Mouse (Mus musculus) gonadal fat pad, adult 2 months (tissue): ENCODE measurements around the gene AF067061. TPM values are rescaled to one million over a fixed set of nuclear protein-coding genes. Genes with fewer than 3 reads are reported as not detected.
"Not testable (repeated sequence)": the region's sequence is repeated elsewhere in the genome, so short reads cannot be mapped to it uniquely, and the experiment has no call there.

Experiments used
- DNase-seq: peaks from one replicate; pipeline ENCODE4 v3.0.0-alpha.2; 2012; ENCODE audit warnings: low read depth
- polyA plus RNA-seq: library from polyadenylated mRNA; depleted of rRNA; stranded (reverse); fragments of >200 nt; gene quantifications from 2 replicates; pipeline ENCODE4 v1.2.3, GENCODE M21; 2012; rRNA removed

The AF067061 gene
- not detected in 2 replicates for polyA plus RNA-seq

DNA sequence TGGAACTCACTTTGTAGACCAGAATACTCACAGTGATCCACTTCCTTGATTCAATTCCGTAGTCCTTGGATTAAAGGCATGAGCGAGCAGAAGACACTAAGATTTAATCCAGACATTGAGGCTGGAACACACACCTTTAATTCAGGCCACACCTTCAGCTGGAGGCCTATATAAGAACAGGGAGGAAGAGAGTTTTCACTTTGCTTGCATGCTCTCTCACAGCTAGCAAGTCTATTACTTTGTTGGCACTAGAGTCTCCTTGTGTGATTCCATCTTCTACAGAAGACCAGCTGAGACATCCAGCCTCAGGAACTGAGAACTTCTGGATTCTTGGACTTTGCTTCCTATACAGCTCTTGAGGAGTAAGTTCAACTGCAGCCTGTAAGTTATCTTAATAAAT lies at the start of gene AF067061:
Gene AF067061, plus strand, starts transcription at position 245 of the 400 bp plus-strand sequence.
- DNase-seq = not testable (repeated sequence)

DNA sequence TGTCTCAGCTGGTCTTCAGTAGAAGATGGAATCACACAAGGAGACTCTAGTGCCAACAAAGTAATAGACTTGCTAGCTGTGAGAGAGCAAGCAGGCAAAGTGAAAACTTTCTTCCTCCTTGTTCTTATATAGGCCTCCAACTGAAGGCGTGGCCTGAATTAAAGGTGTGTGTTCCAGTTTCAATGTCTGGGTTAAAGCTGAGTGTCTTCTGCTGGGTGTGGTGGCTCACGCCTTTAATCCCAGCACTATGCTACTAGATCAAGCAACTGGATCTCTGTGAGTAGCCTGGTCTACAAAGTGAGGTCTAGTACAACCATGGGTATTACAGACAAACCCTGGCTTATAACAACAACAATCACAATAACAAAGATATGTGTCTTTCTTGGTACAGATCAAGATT lies 47.1 kb upstream of the AF067061 start, which contains the start of gene Gm21762:
Gene Gm21762, minus strand, starts transcription at position 101 of the 400 bp plus-strand sequence.
- DNase-seq = not testable (repeated sequence)

DNA sequence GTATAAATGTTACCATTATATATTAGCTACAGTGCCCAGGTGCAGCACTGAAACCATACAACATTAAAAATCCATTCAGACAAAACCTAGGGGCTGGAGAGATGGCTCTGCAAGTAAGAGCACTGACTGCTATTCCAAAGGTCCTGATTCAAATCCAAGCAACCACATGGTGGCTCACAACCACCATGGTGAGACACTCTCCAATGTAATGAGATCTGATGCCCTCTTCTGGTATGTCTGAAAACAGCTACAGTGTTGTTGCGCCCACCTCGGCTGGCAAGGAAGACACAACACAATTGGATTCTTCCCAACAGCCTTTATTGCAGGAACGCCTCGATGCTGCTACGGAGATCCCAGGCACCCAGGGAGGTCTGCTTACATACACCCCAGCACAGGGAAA lies 42.0 kb upstream of the AF067061 start:
- DNase-seq = not testable (repeated sequence)

DNA sequence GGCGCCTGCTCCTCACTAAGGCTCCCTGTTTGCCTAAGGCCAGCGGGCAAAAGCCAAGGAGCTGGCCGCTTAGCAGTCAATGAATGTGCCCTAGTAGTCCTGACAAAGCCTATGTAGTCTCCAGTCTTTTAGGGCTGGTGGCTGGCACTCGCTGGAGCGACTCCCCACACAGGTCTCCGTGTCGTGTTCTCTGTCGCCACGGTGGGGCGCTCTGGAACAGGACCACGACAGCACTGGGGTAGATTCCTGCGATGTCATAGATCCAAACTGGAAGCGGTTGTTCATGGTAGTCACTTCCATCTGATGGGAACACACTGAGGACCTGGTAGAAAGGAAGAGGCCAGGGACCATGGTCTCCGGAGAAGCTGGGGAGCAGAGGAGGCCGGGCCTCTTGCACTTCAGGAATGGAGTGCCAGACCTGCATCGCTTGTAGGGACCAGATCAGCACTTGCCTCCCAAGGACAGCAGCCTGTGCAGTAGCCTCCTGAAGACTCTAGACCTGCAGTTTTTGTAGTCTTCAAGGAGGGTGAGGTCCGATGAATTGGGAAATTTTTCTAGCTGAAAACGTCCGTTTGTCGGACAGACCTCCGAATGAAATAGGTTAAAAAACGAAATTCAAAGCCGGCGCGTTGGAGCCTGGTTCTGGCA lies 39.8 kb upstream of the AF067061 start:
- DNase-seq = not testable (repeated sequence)

DNA sequence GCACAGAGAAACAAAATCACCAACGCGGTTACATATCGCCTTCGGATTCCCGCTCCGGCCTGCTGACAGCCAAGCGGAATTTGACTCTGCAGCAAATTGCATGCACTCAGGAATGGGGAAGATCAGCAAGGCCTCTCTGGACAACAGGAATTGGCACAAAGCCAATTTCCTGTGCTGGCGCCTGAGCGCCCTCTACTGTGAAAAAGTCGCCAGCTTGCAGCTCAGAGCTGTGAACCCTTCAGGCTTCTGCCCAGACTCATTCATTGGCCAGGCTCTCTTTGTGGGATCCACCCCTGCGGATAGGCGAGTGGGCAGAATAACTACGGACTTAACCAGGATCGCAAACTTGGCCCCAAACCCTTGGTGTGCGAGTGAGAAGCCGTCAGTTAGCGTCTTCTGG lies 31.1 kb upstream of the AF067061 start:
- DNase-seq = not testable (repeated sequence)

DNA sequence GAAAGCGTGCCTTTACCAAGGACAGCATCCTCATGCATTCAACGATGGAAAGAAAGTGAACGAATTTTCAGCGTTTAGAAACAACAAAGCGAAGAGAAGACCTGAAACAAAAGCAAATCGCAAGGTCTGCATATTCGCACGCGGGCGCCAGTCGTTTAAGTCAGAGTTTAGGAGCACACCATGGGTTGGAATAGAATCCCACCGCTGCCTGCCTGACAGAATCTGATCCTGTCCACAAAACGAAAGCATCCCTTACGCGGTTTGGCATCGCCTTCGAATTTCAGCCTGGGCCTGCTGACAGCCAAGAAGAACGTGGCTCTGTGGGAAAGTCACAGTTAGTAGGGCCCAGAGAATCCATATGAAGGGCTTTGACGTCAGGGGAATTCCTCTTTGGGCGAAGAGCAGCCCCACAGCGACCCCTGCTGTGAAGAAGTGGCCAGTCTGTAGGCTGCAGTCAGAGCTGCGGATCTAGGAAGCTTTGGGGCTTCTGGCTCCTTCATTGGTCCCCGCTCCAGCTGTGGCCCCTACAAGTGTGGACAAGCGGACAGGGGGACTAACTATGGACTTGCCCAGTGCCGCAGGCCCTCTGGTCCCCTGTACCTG lies 30.4 kb upstream of the AF067061 start:
- DNase-seq = not testable (repeated sequence)

DNA sequence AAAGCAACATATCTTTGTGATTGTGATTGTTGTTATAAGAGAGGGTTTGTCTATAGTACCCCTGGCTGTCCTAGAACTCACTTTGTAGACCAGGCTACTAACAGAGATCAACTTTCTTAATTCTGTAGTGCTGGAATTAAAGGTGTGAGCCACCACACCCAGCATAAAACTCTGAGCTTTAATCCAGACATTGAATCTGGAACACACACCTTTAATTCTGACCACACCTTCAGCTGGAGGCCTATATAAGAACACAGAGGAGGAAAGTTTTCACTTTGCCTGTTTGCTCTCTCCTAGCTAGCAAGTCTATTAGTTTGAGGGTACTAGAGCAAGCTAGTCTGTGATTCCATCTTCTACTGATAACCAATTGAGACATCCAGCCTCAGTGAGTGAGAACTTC lies 24.1 kb upstream of the AF067061 start, which contains the start of gene Gm21731:
Gene Gm21731, plus strand, starts transcription at position 301 of the 400 bp plus-strand sequence.
- DNase-seq = not testable (repeated sequence)

DNA sequence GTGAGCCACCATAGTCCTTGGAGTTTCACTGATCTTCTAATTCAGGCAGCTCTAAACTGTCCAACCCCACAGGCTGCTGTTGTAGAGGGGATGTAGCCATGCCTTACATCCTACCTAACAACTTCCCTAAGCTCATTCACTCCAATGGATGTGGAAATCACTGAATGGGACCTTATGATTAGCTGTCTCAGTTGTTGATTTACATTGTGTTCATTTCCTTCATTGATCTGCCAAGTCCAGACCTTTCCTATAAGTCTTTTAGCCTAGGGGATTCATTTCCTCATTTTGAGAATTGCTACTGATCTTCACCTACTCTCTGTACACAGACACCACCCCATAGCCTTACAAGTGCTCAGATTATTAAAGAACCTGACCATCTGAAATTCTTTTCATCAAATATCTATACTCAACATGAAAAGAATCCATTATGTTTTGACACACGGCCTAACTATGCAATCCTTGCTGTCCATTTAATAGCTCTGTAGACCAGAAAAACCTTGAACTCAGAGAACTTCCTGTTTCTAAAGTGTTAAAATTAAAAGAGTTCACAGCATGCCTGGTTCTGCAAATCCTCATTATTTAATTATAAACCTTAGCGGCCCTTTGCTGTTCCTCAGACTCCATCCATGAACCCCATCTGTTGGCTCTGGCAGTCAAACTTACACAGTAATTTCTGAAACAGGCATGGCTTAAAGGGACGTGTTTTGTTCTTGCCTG lies 11.5 kb upstream of the AF067061 start:
- not testable (repeated sequence) for DNase-seq

DNA sequence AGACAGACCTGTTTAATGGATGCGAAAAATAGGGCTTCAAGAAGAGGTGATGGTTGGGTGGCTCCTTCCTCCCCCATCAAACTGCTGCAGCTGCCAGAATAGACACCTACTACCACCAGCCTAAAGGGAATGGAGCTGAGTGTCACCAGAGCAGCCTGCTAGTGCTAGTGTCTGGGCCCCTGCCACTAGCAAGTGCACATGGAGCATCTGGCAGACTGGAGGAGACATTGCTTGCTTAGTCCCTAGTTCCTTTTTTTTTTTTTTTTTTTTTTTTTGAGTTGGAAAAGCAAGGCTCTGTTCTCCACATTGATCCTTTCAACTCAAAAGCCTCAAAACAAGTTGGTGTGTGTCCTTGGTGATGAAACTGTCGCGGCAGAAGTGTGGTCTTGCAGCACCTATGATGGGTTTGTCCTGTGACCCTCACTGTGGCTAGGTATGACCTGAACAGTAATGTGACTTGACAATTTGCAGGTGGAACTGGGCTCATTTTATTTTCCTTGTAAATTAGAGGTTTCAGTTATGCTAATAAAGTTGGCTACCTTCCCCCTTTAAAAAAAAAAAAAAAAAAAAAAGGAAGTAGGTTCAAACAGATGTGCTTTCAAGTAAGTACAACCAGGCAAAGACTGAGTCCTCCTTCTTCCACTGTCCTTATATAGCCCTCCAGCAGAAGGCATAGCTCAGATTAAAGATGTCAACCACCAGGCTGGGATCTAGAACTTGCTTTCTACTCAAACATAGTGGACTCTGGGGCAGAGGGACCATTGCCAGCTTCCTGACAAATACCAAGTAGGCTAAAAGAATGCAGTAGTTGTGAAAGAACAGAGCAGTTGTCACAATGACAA lies 3.9 kb upstream of the AF067061 start:
- not testable (repeated sequence) for DNase-seq

DNA sequence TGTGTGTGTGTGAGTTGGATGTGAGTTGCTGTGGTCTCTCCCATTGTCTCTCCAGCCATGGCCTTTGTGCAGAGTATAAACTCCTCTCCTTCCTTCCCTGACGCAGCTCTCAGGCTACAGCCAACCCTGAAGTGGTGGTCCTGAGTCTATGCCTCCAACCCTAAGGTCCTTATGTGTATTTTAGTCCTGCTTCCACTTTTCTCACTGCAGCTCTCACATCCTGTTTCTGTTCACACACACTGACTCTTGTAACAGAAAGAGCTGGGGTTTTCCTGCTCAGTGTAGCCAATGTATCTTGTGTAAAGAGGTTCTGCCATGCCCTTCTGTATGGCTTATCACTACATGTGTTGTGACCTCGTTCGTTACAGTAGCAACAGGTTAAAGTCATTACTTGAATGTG lies 3.2 kb upstream of the AF067061 start:
- DNase-seq = not testable (repeated sequence)

DNA sequence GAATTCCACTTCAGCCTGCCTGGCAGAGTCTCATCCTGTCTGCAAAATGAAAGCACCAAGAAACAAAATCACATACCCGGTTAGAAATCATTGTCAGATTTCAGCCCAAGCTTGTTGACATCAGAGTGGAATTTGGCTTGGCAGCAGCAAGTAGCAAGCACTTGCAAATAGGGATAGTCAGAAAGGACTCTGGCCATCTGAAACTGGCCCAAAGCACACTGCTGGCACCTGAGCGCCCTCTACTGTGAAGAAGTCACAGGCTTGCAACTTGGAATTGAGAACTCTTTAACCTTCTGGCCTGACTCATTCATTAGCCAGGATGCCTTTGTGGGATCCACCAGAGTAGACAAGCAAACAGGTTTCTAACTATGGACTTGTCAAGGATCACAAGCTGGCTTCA lies 14.9 kb downstream of the AF067061 start:
- not testable (repeated sequence) for DNase-seq

DNA sequence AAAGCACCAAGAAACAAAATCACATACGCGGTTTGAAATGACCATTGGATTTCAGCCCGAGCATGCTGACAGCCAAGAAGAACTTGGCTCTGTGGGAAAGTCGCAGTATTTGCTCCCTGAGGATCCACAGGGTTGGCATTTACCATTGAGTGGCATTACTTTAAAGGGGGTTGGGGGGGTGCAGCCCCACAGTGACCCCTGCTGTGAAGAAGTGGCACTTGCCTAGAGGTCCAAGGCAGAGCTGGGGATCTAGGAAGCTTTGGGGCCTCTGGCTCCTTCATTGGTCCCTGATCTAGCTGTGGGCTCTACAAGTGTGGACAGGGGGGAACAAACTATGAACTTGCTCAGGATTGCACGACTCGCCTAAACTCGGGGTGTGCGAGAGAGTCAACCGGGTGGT lies 15.9 kb downstream of the AF067061 start:
- DNase-seq = no peak

DNA sequence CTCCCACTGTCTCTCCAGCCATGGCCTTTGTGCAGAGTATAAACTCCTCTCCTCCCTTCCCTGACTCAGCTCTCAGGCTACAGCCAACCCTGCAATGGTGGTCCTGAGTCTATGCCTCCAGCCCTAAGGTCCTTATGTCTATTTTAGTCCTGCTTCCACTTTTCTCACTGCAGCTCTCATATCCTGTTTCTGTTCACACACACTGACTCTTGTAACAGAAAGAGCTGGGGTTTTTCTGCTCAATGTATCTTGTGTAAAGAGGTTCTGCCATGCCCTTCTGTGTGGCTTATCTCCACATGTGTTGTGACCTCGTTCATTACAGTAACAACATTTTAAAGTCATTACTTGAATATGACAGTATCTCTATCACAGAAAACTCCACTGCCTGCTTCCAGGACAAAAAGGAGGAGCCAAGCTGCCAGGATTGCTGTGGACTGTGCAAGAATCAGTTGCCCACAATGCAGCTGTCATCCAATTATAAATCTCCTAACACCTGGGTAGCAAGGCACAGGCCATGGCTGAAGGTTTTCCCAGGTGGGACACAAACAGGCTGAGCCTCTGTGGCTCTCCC lies 36.5 kb downstream of the AF067061 start:
- no peak for DNase-seq

DNA sequence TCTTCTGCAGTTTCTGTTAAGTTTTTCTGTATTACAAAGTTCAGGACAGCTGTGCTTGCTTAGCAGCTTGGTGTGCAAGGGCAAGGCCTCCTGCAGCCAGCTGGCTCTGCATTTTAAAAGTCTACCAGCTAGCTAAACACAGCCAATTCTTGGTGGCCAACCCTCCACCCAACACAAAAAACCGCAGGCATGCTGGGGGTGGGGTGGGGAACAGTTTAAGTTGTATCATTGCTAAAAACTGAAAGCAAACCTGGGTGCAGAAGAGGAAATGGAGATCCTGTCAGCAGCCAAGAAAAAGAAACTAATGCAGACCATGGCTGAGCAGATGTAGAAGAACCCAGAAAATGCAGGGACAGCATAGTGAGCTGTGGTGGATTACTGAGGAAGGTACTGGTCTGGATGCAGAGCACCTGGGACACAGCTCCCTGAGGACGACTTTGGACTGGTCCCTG lies 37.1 kb downstream of the AF067061 start, which contains the start of gene BC147527:
Gene BC147527, plus strand, starts transcription at position 402 of the 452 bp plus-strand sequence.
- no peak for DNase-seq

DNA sequence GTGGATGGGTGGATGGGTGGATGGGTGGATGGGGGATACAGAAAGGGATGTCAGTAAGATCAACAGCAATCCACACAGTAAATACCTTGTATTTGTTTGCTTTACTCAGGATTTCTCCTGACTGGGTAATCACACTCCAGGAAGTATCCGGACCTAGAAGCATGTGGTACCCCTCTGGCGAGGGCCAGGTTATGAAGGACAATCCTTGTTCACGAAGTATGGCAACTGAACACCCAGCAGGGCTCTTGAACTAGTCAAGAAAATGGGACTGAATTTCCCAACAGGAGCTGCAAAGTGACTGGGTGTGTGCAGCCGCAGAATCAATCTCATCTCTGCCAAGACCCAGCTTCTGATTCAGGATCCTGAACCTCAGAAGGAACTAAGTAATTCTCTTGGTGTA lies 37.9 kb downstream of the AF067061 start:
- no peak for DNase-seq

DNA sequence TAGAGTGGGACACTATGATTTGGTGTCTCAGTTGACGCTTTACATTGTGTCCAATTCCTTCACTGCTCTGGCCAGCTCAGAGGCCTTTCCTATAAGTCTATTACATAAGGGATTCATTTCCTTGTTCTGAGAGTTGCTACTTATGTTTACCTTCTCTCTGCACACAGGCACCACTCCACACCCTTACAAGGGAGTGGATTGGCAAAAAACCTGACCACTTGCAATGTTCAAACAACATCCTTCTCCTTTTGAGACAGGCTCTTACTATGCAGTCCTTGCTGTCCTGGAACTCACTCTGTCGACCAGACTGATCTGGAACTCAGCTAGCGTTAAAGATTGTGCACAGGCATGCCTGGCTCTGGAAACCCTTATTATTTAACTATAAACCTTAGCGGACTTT lies 47.8 kb downstream of the AF067061 start:
- no peak for DNase-seq

DNA sequence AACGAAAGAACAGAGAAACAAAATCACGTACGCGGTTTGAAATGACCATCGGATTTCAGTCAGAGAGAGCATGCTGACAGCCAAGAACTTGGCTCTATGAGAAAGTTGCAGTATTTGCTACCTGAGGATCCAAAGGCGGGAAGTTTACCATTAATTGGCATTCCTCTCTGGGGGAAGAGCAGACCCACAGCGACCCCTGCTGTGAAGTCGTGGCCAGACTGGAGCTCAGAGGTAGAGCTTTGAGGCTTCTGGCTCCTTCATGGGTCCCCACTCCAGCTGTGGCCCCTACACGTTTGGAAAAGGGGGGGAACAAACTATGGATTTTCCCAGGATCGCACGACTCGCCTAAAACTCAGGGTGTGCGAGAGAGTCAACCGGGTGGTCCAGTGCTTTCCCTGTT lies 50.7 kb downstream of the AF067061 start:
- no peak for DNase-seq
